Mouse (Mus musculus) heart, postnatal 10 days (tissue): ENCODE data around the gene Ppip5k2. TPM values are rescaled to one million over a fixed set of nuclear protein-coding genes. Genes with fewer than 3 reads are reported as not detected.

Experiments used
- DNase-seq, 2 experiments: peaks; one replicate each; pipeline ENCODE4 v3.0.0; 2021
- intact Hi-C: fragments of 180-260 bp; cut with DNase I; formaldehyde crosslinking; loops from one replicate; pipeline ENCODE4 v1.15.1; 2025
- total RNA-seq, 2 experiments: library from RNA; stranded (reverse); gene quantifications; 2 replicates each; pipeline ENCODE4 v1.2.3; 2021

Ppip5k2 gene
- total RNA-seq, 2 experiments from 2014 or later, result 72.2 to 91.8 TPM

DNA sequence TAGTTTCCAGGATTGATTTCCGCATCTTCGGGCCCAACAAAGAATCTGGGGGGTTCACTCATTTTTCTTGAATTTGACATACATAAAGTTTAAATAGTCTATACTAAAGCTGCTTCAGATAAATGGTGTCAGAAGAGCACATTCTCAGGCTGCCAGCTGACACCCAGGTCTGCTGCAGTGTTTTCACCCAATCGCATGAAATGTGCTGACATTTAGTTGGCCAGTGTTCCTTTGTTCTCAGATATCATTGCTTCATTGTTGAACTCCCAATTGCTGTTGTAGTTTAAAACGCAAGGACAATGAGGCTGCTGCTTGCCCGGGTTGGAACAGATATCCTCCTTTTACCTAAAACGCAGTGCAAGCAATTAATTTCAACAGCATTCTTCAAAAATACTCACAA lies 8.7 kb downstream of the Ppip5k2 start:
- DNase-seq, result peak; percentile 71 to 75
- intact Hi-C loops, result loop anchor here (5.0 kb wide), 1 partner anchor 36 kb away; no protein-coding TSS in a partner anchor

DNA sequence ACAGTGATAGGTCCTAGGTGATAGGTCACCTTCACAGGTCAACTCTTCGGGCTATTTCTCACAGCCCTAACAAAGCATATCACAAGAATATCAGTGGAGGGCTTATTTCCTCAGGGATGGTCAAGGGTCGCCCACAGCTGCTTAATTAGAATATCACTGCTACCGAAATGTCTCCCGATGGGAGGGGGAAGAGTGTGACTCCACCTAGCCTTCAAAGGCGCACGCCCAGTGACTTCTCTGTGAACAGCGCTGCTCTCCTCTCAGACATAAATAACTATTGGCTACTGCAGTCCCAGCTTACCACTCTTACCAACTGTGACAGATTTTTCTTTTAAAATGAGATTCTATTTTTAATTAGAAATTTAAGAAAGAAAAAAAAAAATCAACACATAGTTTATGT lies 9.6 kb downstream of the Ppip5k2 start:
- intact Hi-C loops, result loop anchor here (5.0 kb wide), 1 partner anchor 37 kb away; no protein-coding TSS in a partner anchor
- DNase-seq, result peak; percentile 50 to 58

- no peak for DNase-seq
- intact Hi-C loops, result loop anchor here (5.0 kb wide), 2 partner anchors 37 to 43 kb away; no protein-coding TSS in a partner anchor
Measured at GRCm38 (mm10) chr1:97759841-97760240, 10.4 kb downstream of the Ppip5k2 start.

GRCm38 (mm10) chr1:97754392-97754791 lies 15.8 kb downstream of the Ppip5k2 start:
- no peak for DNase-seq
- intact Hi-C loops, result no loop called here

- intact Hi-C loops, result no loop called here
Measured at GRCm38 (mm10) chr1:97753216-97753615, 17.0 kb downstream of the Ppip5k2 start.

DNA sequence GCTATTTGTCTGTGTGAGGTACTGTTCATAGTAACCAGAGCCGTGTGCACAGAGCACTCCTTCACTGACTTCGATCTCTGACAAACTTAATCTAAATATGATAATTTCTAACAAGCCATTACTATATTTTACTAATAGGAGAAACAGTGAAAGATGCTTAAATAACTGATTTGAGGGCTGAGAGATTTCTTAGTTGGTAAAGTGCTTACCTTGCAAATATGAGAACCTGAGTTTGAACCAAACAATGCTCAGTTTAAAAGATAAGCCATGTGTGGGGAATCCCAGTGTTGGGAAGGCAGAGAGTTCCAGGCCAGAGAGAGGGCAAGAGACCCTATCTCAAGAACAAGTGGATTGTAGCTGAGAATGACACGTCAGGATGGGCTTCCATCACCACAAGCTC lies 22.0 kb downstream of the Ppip5k2 start:
- intact Hi-C loops, result no loop called here
- no peak for DNase-seq

More at GRCm38 (mm10) chr1:97753216-97753615, 17.0 kb downstream of the Ppip5k2 start:
- DNase-seq, result no peak

GRCm38 (mm10) chr1:97746261-97746660 lies 23.9 kb downstream of the Ppip5k2 start:
- no peak for DNase-seq
- intact Hi-C loops, result no loop called here

DNA sequence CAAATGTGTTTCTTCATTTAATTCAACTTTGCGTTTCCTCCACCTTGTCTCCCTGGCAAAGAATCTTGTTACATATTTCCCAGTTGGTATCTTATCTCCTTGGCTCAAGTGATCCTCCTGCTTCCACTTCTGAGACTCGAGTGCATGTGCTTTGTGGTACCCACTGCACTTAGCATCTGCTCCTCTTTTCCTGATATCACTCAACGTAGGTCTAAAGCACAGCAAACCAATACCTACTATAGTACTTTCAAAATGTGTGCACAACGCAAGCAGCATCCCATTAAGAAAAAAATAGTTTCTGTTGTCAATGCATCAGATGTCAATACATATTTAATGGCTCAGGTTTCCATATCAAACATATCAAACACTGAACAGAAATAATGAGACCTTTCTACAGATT lies 24.5 kb downstream of the Ppip5k2 start:
- intact Hi-C loops, result no loop called here
- DNase-seq, result no peak

- no peak for DNase-seq
- intact Hi-C loops, result no loop called here
Measured at GRCm38 (mm10) chr1:97743063-97743462, 27.1 kb downstream of the Ppip5k2 start.

DNA sequence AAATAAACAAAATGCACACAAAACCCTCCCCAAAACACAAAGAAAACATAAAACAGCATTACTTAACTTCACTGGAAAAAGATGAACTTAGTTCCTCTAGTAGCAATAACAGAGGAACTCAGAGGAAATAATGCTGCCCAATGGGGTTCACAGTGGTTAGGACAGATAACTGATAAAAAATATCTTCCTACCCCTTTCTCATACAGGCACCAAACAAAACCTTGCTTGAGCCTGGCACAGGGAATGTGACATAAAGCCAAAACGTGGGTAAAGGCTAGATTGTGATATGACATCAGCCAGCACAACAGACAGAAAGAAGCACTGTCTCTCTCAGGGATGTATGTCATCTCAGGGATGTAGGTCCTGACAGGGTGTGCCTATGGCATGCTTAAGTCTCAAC lies 40.9 kb downstream of the Ppip5k2 start:
- intact Hi-C loops, result no loop called here
- no peak for DNase-seq

- intact Hi-C loops, result no loop called here
- peak in 1 of 2 experiments; percentile 21 for DNase-seq
Measured at GRCm38 (mm10) chr1:97726730-97727129, 43.5 kb downstream of the Ppip5k2 start.

GRCm38 (mm10) chr1:97718440-97718839 lies 51.8 kb downstream of the Ppip5k2 start:
- DNase-seq, result no peak
- intact Hi-C loops, result loop anchor here (5.0 kb wide), 1 partner anchor 39 kb away; no protein-coding TSS in a partner anchor

DNA sequence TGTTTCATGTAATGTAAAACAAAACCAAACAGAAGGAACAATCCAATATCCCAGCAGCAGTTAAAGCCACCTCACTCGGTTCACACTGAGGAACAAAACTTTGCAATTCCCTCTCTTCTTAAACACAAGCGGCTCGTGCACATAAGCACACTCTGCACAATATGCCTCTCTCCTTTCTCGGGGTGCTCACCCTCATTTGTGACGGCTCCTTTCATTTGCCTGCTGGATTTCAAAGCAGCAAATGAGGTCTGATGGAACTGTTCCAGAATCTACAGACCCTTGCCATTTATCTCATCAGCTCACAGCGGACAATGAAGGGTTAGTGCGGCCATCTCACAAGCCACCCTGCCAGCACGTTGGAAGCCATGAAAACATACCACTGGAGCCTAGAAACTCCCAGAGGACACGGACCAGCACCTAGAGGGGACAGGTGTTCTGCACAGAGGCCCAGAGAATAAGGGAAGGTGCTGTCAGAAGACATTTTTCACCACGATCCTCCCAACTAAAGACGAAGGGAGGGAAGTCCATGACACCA lies 55.8 kb downstream of the Ppip5k2 start:
- DNase-seq, result no peak

DNA sequence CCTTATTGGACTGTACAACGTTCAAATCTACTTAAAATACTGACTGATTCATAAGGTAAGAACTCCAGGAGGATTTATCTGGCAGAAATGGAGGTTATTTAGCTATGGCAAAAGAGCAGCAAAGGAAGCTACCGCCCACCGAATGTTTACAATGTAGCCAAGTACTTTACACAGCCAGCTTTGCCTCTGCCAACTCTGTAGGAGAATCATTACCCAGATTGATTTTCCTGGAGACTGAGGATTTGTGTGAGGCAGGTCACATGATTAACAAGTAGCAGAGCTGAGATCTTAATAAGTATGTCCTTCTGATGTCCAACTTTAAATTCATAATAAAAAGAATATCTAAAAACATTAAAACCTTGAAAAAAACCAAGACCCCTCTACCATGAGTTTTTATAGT lies 59.7 kb downstream of the Ppip5k2 start:
- no peak for DNase-seq
- intact Hi-C loops, result no loop called here

More for the DNA sequence above, 55.8 kb downstream of the Ppip5k2 start:
- intact Hi-C loops, result no loop called here

DNA sequence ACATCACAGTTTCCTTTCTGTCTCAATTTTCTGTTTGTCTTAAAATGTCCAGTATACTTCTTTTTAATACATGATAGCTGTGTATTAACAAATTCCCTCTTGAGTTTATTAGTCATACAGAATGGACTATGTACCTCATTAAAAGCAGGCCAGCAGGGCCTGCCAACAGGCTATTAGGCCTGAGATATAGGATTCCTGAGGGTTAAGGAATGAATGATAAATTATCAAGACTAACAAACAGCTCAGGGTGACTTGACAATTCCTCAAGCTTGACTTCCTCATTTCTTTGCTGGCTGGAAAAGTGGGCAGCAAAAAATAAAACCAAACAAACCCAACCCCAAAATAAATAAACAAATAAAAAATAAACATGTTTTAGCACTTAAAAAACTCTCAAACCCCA lies 64.8 kb downstream of the Ppip5k2 start:
- intact Hi-C loops, result no loop called here
- no peak for DNase-seq

DNA sequence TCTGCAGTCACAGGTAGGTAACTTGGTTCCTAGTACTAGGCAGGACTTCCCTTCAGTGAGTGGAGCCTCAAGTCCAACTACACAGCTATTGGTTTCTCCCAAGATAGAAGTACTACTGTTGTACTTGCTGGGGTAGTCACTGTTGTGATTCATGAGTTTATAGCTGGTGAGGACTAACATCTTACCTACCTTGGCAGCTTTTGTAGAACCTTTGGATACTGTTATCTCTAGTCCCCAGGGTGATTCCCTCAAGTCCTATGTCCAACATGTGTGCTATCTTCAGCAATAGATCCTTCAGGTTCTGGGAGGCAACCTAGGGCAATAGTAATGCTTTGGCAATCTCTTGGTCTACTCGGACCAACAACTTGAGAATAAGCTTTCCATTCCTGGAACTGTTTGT lies 65.6 kb downstream of the Ppip5k2 start:
- DNase-seq, result no peak
- intact Hi-C loops, result no loop called here

DNA sequence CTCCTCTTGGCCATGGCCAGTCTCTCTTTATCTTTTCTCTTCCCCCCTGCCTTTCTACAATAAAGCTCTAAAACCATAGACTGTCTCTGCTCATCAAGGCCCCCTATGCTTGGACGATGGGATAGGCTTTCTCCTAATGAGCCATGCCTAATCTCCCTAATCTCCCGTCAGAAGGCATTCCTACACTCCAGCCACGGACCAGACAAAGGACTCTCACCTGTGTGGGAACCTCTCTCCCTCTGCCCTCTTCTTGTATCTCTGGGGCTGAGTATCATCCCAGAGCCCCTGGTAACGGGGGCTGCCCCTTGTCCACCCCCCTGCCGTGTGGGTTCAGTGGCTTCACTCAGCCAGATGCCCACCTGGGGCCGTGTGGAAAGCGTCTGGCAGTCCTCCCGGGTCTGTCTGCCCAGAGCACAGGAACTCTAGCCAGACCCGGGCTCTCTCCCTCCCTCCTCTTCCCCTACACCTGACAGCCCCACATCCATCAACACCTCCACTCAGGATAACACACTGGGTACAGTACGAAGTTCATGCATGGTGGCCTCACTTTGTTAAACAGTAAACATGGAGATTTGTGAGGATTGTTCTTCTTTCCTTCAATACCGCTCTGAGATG lies 71.1 kb downstream of the Ppip5k2 start:
- peak; percentile 37 to 38 for DNase-seq
- intact Hi-C loops, result loop anchor here (10.0 kb wide), 1 partner anchor 854 kb away; no protein-coding TSS in a partner anchor

DNA sequence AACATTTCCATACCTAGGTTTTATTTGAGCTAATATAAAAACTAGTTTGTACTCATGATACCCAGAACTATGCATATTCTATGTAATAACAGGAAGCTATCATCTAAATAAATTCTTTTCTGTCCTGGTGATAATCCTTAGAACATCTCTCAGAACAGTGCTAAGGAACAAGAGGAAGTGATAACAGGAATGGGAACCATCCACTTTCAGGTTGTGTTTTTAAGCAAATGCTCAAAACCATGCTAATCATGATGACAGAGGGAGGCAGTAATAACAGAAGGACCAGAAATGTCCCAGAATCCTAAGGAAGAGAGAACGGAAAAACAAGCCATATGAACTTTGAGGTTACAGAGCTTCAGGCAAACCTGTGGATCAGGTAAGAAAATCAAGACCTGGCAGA lies 72.9 kb downstream of the Ppip5k2 start:
- intact Hi-C loops, result loop anchor here (10.0 kb wide), 1 partner anchor 852 kb away; no protein-coding TSS in a partner anchor

GRCm38 (mm10) chr1:97693825-97694224 lies 76.4 kb downstream of the Ppip5k2 start:
- intact Hi-C loops, result loop anchor here (5.0 to 10.0 kb wide), 2 partner anchors 657 to 849 kb away; no protein-coding TSS in a partner anchor
- no peak for DNase-seq

More for the DNA sequence above, 72.9 kb downstream of the Ppip5k2 start:
- no peak for DNase-seq

- intact Hi-C loops, result loop anchor here (5.0 kb wide), 1 partner anchor 191 kb away; no protein-coding TSS in a partner anchor
- peak; percentile 47 to 63 for DNase-seq
Measured at GRCm38 (mm10) chr1:97688756-97689155, 81.5 kb downstream of the Ppip5k2 start.

DNA sequence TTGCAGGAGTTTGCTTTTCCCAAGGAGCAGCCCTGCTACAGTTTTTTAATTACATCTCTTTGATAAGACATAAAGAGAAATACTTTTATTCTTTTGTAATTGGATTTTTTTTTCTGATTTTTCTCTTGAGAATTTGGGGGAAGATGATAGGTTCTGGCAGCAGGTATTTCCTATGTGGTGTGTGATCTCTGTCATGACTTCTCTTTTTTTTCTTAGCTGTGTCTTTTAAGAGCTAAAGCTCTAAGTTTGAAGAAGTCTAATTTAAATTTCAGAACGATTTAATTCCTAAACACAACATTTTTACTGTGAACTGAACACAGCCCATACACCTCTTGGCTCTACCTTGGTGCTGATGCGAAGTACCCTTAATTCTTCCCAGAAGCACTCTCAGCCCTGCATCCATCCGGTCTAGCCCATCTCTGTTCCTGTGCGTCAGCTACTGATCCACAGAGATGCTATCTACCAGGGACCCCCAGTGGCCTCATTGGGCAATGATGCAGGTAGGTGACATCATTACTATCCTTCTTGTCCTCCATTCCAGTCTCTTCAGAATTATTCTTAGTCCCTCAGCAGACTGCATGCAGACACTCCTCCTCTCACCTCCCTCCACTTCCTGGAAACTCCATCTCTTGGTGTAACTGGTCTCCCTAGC lies 93.6 kb downstream of the Ppip5k2 start:
- intact Hi-C loops, result no loop called here
- no peak for DNase-seq

DNA sequence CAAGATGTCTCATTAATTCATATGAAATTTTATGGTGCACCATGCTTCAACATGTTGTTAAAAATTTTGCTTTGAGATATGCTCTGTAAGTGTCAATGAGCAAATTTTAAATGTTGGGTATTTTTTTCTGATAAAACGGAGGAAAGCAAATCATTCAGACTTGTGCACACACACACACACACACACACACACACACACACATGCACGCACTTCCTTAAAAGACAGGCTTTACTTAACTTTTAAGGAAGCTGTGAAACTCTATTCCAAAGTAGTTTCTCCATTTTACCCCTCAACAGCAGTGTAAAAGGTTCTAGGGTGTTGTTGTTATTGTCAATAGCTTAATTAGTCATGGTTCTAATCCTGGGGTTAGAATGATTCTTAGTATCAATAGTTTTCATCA lies 94.1 kb downstream of the Ppip5k2 start:
- no peak for DNase-seq
- intact Hi-C loops, result no loop called here
